Mouse (Mus musculus): ENCODE measurements at regions not wholly inside any gene's neighbourhood (a gene's known extent, or its start where the extent isn't known, plus 50 kb on each side); places are given as distances from the start of the nearest gene placed in this dataset.

GRCm38 (mm10) chr7:130073388-130073787 is 446.8 kb downstream of the Ate1 start:
- no peak for DNase-seq (ENCODE audit: low spot score in 2 of 2)

- peak; percentile 5 to 12 for DNase-seq (ENCODE audit: low spot score in 2 of 2)
These were observed 446.0 kb downstream of the Ate1 start for GRCm38 (mm10) chr7:130073890-130074819.

GRCm38 (mm10) chr7:130082662-130083061 is 437.5 kb downstream of the Ate1 start:
- DNase-seq (ENCODE audit: low spot score in 2 of 2): no peak

- DNase-seq (ENCODE audit: low spot score in 2 of 2): no peak
These were observed 434.5 kb downstream of the Ate1 start for GRCm38 (mm10) chr7:130085706-130086105.

GRCm38 (mm10) chr7:130089896-130090610 is 430.1 kb downstream of the Ate1 start:
- no peak for DNase-seq (ENCODE audit: low spot score in 2 of 2)

- no peak for DNase-seq (ENCODE audit: low spot score in 2 of 2)
These were observed 428.2 kb downstream of the Ate1 start for GRCm38 (mm10) chr7:130091942-130092341.

- no peak for DNase-seq (ENCODE audit: low spot score in 2 of 2)
These were observed 425.0 kb downstream of the Ate1 start for GRCm38 (mm10) chr7:130095141-130095540.

- DNase-seq (ENCODE audit: low spot score in 2 of 2): peak; percentile 23 to 64
These were observed 421.6 kb downstream of the Ate1 start for GRCm38 (mm10) chr7:130098606-130099005.

GRCm38 (mm10) chr7:130102671-130103070 is 417.5 kb downstream of the Ate1 start:
- no peak for DNase-seq (ENCODE audit: low spot score in 2 of 2)

GRCm38 (mm10) chr7:130106961-130107360 is 413.2 kb downstream of the Ate1 start:
- DNase-seq (ENCODE audit: low spot score in 2 of 2): no peak

GRCm38 (mm10) chr7:130108362-130108761 is 411.8 kb downstream of the Ate1 start:
- peak in 1 of 2 experiments; percentile 16 for DNase-seq (ENCODE audit: low spot score in 2 of 2)
